Mouse (Mus musculus): Measurements from ENCODE around the gene Hspg2.

The Hspg2 gene

DNA sequence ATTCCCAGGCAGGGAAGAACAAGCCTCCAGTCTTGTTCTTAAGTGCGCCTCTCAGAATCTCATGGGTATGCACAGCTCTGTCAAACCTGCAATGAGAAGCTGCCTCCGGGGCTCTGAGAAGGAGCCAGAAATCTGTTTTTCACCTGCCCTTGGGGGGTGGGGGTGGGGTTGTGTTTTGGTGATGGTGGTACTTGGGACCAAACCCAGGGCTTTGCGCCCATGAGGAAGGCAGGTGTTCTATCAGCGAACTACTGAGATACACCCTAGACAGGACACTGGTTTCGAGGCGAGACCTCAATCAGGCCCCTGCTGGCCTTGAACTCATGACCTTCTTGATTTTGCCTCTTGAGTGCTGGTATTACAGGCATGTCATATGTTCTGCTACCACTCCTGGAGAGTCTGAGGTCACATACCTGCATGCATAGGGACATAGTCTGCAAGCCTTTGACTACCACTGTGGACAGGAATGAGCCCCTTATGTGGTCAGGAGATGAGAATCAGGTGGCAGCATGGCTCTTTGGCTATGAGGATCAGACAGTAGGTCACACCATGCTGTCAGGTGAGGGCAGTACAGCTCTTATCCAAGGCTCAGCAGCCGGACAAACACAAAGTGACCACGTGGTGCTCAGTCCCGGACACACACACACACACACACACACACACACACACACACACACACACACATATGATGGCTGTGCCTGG is 30.5 kb downstream of the Hspg2 start:
- DNase-seq (ENCODE audit: low spot score in 2 of 2) = no peak

DNA sequence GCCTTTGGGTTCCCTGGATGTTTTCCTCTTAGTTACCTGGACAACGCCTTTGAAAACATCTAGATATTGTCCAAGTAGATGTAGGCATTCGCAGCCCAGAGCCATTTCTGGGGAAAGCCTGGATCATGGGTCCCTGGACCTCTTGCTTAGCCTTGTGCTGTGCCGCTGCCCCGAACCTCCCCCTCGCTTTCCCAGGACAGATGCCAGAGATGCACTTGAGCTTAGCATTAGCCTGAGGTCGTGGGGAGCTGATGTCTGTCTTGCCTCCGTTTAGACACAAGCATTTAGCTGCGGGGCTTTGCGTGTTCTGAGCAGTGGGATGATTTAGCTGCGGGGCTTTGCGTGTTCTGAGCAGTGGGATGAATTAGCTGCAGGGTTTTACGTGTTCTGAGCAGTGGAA is 31.6 kb downstream of the Hspg2 start:
- DNase-seq (ENCODE audit: low spot score in 2 of 2) = no peak

DNA sequence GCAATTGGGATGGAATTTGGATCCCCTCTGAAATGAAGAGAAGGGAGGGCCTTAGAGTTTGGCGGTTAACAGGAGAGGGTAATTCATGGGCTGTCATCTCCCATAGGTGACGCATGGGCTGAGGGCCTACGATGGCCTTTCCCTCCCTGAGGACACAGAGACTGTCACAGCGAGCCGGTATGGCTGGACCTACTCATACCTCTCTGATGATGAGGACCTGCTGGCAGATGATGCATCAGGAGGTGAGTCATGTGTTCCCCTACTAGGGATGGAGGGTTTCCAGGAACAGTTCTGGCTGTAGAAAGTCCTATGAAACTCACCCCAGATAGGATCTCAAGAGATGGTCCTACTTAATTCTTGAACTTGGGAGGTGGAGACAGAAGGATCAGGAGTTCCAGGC is 32.4 kb downstream of the Hspg2 start:
- DNase-seq (ENCODE audit: low spot score in 2 of 2) = no peak

DNA sequence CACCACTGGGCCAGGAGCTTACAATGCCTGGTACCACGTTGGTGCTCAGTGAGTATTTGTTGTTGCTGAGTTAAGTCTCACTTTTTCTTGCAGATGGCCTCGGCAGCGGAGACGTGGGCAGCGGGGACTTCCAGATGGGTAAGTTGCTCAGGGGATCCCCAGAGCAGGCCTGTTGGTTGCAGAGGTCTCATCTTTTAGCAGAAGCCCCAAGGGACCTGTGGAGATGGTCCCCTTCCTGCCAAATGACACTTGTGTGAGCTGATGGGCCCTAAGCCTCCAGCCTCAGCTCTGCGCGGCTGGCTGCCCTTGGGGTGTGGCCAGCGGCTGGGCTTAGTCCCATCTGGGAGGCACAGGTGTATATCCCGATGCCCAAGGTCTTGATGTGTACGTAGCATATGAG is 33.6 kb downstream of the Hspg2 start:
- DNase-seq (ENCODE audit: low spot score in 2 of 2) = no peak

DNA sequence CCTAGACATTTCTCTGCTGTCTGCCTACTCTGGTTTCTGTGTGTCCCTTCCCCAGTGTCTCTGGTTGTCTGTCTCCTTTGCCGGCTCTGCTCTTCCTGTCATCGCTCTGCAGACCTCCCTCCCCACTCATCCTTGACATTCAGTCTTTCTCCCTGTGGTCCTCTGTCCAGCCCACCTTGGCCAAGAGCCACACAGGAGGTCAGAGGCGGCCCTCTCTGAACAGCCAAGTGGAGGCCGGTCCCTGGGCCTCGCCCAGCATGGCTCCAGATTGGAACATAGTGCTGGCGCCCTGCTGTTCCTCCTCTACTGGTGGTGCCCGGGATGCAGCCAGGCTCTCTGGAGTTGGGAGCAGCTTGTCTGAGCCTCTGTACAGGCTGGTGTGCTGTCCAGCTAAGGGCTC is 34.2 kb downstream of the Hspg2 start:
- no peak for DNase-seq (ENCODE audit: low spot score in 2 of 2)

DNA sequence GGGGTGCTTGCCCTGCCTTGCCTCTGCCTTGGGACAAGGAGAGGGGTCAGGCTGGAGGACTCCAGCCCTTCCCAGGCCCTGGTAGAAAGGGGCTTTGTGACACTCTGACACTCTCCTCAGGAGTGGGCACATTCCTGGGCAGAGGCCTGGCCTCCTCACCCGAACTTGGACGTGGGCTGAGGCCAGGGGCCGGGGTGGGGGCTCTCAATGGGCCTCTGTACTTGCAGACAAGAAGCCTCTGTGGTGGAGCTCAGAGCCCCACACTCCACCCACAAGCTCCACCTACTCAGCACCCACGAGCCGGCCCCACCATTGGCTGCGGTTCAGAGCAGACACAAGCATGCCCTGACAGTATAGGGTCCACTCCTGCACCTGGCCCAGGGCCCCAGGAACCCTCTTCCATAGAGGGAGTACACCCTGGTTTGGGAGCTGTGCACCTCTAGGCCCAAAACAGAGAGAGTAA is 35.0 kb downstream of the Hspg2 start:
- no peak for DNase-seq (ENCODE audit: low spot score in 2 of 2)

DNA sequence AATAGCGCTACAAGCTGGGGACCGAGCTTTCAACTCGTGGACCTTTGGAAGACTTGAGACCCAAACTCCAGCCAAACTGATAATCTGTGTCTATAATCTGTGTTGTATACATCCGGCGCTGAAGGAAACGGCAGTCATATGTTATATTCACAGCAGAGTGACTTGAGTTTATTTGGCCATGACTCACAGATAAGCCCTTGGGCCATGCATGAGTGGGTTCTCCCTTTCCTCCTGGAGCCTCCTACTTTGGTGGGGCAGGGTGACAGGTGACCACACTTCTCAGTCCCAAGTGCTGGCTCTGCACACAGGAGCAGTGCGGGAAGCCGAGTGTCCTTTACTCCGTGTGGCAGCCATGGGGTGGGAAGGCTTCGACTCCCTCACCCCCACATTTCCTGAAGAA is 38.1 kb downstream of the Hspg2 start:
- no peak for DNase-seq (ENCODE audit: low spot score in 2 of 2)

DNA sequence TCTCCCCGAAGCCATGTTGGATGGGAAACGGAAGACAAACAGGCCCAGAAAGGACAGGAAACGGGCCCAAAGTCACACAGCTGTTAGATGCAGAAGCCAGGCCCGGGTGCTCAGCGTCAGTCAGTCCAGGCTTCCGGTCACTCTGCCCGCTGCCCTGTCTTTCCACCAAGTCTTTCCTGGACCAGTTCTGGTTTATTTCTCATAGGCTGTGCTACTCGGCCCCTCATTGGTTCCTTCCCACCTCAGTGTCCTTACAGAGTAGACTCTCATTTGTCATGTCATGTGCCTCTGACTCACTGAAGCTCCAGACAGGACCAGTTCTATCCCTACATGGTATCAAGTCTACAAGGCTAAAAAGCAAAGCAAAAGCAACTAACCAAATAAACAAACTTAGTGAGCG is 41.0 kb downstream of the Hspg2 start:
- DNase-seq (ENCODE audit: low spot score in 2 of 2) = no peak

DNA sequence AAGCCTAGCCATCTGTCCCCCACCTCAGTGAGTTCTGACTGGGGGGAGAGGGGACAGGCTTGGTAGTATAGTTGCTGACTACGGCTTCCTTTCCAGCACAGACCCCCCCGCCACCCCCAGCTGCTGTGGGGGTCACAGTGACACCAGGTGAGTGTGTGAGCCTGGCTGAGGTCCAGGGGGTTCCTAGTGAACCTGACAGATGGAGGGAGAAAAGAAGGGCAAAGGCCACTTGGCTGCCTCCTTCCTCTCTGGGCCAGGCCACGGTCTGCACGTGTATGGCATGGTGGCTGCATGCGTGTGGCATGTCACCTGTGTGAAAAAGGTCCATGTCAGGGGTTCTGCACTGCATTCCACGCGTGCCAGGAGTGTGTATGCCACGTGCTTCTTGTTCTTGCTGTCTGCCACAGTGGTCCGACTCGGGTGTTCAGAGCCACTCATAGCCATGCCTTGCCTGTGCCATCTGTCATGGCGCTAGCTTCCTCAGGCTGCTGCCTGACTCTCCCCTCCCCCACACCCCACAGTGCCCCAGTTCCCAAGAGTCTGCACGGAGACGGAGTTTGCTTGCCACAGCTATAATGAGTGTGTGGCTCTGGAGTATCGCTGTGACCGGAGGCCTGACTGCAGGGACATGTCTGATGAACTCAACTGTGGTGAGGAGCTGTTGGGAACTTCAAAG is 41.6 kb downstream of the Hspg2 start:
- no peak for DNase-seq (ENCODE audit: low spot score in 2 of 2)

DNA sequence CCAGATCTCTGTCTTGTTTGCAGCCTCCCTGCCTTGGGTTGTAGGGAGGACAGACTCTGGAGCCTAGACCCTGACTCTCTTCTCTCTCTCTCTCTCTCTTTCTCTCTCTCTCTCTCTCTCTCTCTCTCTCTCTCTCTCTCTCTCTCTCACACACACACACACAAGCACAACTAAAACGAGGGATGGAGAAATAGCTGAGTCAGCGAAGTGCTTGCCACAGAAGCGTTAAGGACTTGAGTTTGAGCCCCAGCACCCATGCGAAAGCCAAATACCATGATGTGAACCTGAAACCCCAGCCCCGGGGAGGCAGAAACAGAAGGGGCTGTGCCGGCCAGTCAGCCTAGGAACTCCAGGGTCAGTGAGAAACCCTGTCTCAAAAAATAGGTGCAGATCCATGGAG is 44.3 kb downstream of the Hspg2 start:
- no peak for DNase-seq (ENCODE audit: low spot score in 2 of 2)

DNA sequence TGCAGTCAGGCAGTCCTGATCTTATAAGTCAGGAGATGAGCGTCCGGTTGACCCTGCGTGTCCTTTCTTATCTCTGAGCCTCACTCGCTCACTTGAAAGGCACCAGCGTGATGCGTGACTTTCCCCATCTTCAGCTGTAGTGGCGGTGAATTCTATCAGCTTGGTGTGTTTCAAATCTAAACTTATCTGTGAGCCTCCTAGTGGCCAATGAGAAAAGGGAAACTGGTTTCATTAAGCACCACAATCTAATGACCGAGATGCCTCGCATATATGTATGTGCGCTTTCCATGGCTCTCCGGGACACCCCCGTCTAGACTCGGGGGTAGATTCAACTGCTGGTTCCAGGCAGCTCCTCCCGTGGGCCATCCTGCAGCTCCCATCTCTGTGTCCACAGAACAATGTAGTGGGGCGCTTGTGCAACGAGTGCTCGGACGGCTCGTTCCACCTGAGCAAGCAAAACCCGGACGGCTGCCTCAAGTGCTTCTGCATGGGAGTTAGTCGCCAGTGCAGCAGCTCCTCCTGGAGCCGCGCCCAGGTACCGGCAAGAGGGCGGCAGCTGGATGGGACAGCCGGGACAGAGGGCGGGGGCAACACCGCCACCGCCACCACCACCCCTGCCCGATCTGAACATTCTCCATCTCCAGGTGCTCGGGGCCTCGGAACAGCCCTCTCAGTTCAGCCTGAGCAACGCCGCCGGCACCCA is 49.6 kb downstream of the Hspg2 start:
- DNase-seq (ENCODE audit: low spot score in 2 of 2) = no peak

DNA sequence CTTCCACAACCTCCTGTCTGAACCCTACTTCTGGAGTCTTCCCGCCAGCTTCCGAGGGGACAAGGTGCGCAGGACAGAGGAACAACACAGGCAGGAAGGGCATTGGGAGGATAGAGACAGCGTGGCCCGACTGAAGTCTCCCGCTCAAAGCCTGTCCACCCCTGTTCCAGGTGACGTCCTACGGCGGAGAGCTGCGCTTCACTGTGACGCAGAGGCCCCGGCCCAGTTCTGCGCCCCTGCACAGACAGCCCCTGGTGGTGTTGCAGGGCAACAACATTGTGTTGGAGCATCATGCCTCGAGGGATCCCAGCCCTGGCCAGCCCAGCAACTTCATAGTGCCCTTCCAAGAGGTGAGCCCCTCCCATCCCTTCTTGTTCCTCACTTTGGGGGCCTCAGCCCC is 50.2 kb downstream of the Hspg2 start:
- DNase-seq (ENCODE audit: low spot score in 2 of 2) = no peak

DNA sequence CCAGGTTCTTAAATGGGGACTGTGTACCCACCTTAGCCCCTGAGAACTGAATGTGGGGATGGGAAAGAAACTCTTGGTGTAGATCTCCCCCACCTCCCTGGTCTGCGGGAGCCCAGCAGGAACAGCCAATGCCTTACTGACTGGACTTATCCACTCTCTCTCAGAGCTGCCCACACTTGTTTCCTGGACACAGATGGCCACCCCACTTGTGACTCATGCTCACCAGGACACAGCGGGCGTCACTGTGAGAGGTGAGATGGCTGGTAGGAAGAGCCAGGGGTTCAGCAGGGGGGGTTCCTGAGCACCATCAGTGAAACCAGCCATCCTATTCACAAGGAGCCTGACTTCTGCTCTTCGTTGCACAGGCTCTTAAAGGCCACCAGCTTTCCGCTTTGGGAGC is 51.8 kb downstream of the Hspg2 start:
- DNase-seq (ENCODE audit: low spot score in 2 of 2) = no peak

DNA sequence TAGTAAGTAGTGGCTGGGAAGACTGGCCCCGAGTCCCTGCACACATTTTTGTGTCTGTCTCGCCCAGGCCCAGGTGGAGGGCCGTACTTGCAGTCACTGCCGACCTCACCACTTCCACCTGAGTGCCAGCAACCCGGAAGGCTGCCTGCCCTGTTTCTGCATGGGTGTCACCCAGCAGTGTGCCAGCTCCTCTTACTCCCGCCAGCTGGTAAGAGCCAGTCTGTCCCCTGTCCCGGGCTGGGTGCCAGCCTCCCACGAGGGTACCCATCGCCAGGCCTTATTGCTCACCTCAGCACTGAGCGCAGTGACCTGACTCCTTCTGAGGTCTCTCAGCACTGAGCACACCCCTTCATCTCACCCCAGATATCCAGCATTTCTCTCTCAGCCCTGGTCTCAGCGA is 53.4 kb downstream of the Hspg2 start:
- no peak for DNase-seq (ENCODE audit: low spot score in 2 of 2)

DNA sequence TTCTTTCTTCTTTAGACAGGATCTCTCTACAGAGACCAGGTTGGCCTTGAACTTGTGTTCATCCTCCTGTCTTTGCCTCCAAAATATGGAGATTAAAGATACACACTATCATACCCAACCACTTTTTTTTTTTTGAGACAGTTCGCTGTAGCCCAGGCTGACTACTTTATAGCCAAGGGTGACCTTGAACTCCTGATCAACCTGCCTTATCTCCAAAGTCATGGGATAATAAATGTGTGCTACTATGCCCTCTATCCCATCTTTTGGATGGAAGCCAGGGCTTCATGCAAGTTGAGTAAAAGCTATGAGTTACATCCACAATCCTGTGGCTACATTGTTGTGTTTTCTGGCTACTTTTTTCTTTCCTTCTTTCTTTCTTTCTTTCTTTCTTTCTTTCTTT is 56.9 kb downstream of the Hspg2 start:
- DNase-seq (ENCODE audit: low spot score in 2 of 2) = no peak

DNA sequence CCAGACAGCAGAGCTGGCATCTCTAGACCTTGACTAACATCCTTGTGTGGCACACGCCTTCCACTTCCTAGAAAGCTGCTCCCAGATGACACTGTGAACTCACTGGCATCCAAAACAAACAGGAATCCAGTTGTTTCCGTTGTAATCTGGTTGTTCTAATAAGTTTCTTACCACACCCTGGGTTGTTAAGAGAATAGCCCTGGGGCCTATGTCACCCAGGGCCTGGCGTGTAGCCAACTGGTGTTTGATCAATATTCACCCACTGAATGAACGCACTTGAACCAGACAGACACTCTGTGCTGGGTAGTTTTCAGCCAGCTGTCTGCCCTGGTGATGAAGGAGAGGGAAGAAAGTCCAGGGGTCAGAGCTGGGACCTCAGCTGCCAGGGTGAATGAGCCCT is 58.8 kb downstream of the Hspg2 start:
- DNase-seq (ENCODE audit: low spot score in 2 of 2) = no peak

DNA sequence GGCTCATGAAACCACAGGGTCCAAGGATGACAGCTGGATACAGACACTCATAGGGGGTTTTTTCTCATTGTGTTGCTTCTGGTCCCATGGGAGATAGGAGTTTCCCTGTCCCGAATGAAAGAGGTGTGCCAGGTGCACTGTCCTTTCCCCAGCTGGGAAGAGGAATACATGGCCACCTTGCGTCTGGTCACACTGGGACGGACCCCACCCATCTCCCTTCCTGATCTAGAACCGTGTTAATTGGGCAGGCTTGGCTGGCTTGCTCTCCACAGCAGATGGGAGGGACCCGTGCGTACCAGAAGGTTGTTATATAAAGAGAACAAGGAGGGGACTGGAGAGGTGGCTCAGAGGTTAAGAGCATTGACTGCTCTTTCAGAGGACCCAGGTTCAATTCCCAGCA is 59.3 kb downstream of the Hspg2 start:
- DNase-seq (ENCODE audit: low spot score in 2 of 2) = no peak

DNA sequence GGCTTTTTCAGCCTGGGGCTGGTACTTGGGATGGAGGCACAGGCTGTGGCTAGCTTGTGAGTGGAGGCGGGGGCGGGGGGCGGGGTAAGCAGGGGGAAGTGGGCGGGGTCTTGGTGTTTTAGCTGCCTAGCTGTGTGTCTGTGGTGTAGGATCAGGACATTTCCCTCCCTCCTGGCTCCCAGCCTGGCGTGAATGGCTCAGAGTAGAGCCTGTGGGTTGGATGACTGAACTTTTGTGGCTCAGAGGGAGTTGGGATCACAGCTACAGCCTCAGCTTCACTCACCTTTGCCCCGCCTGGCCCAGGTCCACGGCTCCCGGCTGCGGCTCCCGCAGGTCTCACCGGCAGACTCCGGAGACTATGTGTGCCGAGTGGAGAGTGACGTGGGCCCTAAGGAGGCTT is 71.8 kb downstream of the Hspg2 start:
- no peak for DNase-seq (ENCODE audit: low spot score in 2 of 2)

DNA sequence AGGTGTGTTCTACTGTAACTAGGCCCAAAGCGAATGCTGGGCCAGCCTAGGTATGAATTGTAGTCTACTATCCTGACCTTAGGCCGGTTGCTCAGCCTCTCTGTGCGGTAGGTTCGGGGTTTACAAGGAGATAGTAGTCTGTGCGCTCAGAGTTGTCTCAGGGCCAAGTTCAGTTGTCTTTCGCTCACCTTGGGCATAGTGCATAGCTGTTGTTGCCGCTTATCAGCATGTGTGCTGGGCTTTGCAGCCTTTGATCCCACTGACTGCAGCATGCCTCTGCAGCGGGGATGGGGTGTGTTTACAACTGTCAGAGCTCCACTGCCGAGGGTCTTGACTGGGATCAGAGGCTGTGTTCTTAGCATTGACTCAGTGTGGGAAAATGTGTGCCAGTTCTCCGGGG is 74.4 kb downstream of the Hspg2 start:
- no peak for DNase-seq (ENCODE audit: low spot score in 2 of 2)

DNA sequence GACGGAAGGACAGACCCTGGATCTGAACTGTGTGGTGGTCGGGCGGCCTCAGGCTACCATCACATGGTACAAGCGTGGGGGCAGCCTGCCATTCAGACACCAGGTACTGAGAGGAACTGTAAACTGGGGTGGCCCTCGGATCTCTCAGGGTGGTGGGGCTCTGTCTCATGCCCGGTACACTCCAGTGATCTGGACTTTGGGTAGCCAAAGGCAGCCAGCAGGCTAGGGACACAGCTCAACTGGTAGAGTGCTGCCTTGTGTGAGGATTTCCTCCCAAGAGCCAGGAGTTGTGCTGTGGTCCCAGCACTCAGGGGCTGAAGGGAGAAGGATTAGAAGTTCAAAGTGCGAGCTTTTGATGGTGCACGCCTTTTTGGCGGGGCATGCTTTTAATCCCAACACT is 77.0 kb downstream of the Hspg2 start:
- DNase-seq (ENCODE audit: low spot score in 2 of 2) = no peak

DNA sequence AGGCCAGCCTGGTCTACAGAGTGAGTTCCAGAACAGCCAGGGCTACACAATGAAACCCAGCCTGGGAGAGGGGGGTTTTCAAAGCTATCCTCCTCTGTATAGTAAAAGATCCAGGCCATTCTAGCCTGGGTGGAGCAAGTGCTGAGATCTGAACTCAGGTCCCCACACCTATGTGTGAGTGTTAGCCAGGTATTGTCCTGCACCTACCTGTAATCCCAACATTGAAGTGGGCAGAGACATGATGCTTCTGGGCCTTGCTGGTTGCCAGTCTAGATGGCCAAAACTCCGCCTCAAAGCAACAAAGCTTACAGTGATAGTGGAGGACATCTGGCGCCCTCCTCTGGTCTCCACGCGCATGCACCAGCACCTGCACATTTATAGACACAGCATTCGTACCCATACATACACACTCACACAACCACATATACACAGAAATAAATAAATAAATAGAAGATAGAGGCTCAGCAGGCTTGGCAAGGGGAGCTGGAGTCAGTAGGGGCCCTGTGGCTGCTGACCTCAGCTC is 77.5 kb downstream of the Hspg2 start:
- no peak for DNase-seq (ENCODE audit: low spot score in 2 of 2)

DNA sequence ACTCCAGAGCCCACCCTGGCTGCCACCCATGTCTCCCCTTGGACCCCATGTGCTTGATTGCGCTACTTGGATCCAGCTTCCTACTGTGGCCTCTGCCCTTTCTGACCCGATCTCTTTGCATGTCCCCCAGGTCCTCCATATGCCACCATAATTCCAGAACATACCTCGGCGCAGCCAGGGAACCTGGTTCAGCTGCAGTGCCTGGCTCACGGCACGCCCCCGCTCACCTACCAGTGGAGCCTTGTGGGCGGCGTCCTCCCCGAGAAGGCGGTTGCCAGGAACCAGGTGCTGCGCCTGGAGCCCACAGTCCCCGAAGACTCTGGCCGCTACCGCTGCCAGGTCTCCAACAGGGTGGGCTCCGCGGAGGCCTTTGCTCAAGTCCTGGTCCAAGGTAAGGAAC is 84.9 kb downstream of the Hspg2 start:
- DNase-seq (ENCODE audit: low spot score in 2 of 2) = no peak

DNA sequence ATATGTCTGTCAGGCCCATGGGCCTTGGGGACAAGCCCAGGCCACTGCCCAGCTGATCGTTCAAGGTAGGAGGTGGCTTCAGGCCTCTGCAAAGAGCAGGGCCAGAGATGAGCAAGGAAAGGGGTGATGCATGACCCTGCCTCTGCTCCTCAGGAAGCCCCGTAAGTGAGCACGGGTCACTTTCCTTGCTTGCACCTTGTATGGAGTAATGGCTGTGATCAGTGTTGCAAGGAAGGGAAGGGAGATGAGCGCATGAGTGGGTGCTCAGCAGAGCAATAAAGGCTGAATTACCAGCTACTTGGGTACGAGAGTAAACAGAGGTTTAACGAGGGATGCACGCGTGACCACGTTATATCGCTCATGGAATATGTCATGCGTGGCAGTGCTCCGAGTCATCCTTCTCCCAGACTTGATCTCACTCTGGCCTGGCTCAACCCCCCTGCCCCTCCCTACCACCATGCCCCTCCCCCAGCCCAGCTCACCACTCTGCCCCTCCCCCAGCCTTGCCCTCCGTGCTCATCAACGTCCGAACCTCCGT is 88.2 kb downstream of the Hspg2 start:
- no peak for DNase-seq (ENCODE audit: low spot score in 2 of 2)

All from frontal cortex, postnatal 14 days (tissue).